Mouse (Mus musculus) embryonic facial prominence, embryonic 13.5 days (tissue): ENCODE data around the gene Cyp2w1. TPM values are rescaled to one million over a fixed set of nuclear protein-coding genes. Genes with fewer than 3 reads are reported as not detected.
"Not testable (repeated sequence)": the region's sequence is repeated elsewhere in the genome, so short reads cannot be mapped to it uniquely, and the experiment has no call there.

Experiments
- ATAC-seq: fragments of 200-750 bp; cut with Nextera tagmentation; 2 replicates; pipeline ENCODE4 v1.8.0; 2017; ENCODE audit warnings: low read depth; ENCODE audit not compliant: insufficient number of reproducible peaks, insufficient read depth, low FRiP score, low TSS enrichment
- H3K27ac ChIP-seq: fragments of 300-500 bp; sonication (generic); 2 replicates; pipeline ENCODE4 v1.5.1; 2015; ENCODE audit warnings: moderate library complexity, mild to moderate bottlenecking, inconsistent platforms
- H3K27me3 ChIP-seq: fragments of 300-500 bp; sonication (generic); 2 replicates; pipeline ENCODE4 v1.6.1; 2015; ENCODE audit warnings: mild to moderate bottlenecking, inconsistent platforms
- H3K36me3 ChIP-seq: fragments of 300-500 bp; sonication (generic); 2 replicates; pipeline ENCODE4 v1.6.1; 2015; ENCODE audit warnings: mild to moderate bottlenecking, inconsistent platforms
- H3K4me1 ChIP-seq: fragments of 300-500 bp; sonication (generic); 2 replicates; pipeline ENCODE4 v1.6.1; 2015; ENCODE audit warnings: inconsistent platforms
- H3K4me2 ChIP-seq: fragments of 300-500 bp; sonication (generic); 2 replicates; pipeline ENCODE4 v1.6.1; 2015; ENCODE audit warnings: moderate library complexity, mild to moderate bottlenecking, inconsistent platforms
- H3K4me3 ChIP-seq: fragments of 300-500 bp; sonication (generic); 2 replicates; pipeline ENCODE4 v1.5.1; 2015; ENCODE audit warnings: mild to moderate bottlenecking, inconsistent platforms
- H3K9ac ChIP-seq: fragments of 300-500 bp; sonication (generic); 2 replicates; pipeline ENCODE4 v1.6.1; 2015; ENCODE audit warnings: mild to moderate bottlenecking, inconsistent platforms
- H3K9me3 ChIP-seq: fragments of 300-500 bp; sonication (generic); 2 replicates; pipeline ENCODE4 v1.6.1; 2016; ENCODE audit warnings: inconsistent platforms
- WGBS: fragments of 180-500 bp; shearing (Covaris S2); methylation state at CpG from one replicate; pipeline ENCODE4 v1.1.7; 2015; ENCODE audit warnings: mixed read lengths; 5-methylcytosine and 5-hydroxymethylcytosine counted together
- polyA plus RNA-seq: library from polyadenylated mRNA; unstranded; fragments of >200 nt; fragmentation: Nextera tagmentation; extraction: Ambion mirVana; gene quantifications from 2 replicates; pipeline ENCODE4 v1.2.1, GENCODE M21; 2015

The Cyp2w1 gene
- polyA plus RNA-seq, 1 experiment from 2014 or later, result 17.0 TPM

DNA sequence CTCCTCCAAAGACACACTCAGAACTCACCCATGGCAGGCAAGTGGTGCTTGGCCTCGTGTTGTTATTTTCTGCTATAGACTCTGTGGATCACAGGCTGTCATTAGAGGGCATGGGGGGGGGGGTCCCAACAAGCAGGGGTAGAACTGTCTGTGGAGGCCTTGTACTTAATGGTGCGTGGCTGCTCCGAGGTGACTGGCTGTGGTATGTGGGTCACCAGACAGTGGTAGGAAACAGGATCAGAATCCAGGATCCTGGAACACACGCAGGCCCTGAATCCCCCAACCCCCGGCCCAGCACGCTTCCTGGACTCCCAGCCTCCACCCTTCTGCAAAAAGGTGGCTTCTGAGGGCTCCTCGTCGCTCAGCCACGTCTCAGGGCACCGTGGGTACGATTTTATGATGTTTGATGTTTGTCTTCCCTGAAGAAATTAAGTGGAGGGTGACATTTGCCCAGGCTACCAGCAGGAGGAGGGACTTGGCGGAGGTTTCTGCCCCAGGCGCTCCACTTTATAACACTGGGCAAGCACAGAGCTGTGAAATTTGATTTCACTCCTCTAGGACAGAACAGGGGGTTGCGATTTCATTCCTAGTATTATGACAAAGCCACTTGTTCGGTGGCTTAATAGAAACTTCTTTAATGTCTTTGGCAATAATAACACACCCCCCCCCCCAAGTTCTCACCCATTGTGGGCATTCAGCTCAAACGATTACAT, 19.0 kb upstream of the Cyp2w1 start:
- Histone ChIP-seq H3K27ac (peak overlapping the region; percentile 1; the same call in 1 of the 2 replicates), H3K9ac (no peak overlapping the region), H3K4me2 (no peak overlapping the region), H3K36me3 (peaks cover 38% of the 10 kb centered on the region), H3K4me3 (no peak overlapping the region), H3K9me3 (no peaks in the 10 kb centered on the region), H3K4me1 (0 out of 2 replicates have a peak, but pooled peaks cover 6% of the 10 kb centered on the region), H3K27me3 (no peaks in the 10 kb centered on the region)
- 70% methylated on average over 16 of the region's 16 CpGs for WGBS
- ATAC-seq, result no peak

DNA sequence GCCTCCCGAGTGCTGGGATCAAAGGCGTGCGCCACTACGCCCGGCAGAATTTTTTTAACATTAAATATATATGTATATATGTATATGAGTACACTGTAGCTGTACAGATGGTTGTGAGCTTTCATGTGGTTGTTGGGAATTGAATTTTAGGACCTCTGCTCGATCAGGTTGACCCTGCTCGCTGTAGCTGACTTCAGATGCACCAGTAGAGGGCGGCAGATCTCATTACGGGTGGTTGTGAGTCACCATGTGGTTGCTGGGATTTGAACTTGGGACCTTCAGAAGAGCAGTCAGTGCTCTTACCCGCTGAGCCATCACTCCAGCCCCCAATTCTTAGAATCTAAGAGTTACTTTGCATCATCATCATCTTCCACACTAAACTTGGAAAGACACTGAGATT, 18.0 kb upstream of the Cyp2w1 start:
- H3K4me2 ChIP-seq, H3K4me1 ChIP-seq, ATAC-seq, H3K9ac ChIP-seq, H3K9me3 ChIP-seq, H3K27ac ChIP-seq, H3K27me3 ChIP-seq, H3K4me3 ChIP-seq: not testable (repeated sequence)
- H3K36me3 ChIP-seq, result peaks cover 47% of the 10 kb centered on the region
- 85% methylated on average over 10 of the region's 10 CpGs for WGBS

DNA sequence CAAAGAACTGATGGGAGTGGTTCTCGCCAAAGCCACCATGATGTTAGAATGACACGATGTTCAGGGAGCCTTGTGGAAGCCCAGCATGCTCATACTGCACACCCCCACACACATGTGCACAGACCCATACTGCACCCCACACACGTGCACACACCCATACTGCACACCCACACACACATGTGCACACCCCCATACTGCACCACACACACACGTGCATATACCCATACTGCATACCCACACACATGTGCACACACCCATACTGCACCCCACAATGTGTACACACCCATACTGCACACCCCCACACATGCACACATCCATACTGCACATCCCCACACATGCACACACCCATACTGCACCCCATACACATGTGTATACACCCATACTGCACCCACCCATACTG, 16.8 kb upstream of the Cyp2w1 start:
- Histone ChIP-seq H3K27ac (no peak overlapping the region), H3K9me3 (no peaks in the 10 kb centered on the region), H3K4me2 (no peak overlapping the region), H3K4me3 (no peak overlapping the region), H3K27me3 (no peaks in the 10 kb centered on the region), H3K9ac (no peak overlapping the region), H3K4me1 (0 out of 2 replicates have a peak, but pooled peaks cover 6% of the 10 kb centered on the region), H3K36me3 (peaks cover 60% of the 10 kb centered on the region)
- 89% methylated on average over 4 of the region's 4 CpGs for WGBS
- ATAC-seq, result 0 out of 2 replicates have a peak, but pooled peaks have one; percentile 26

DNA sequence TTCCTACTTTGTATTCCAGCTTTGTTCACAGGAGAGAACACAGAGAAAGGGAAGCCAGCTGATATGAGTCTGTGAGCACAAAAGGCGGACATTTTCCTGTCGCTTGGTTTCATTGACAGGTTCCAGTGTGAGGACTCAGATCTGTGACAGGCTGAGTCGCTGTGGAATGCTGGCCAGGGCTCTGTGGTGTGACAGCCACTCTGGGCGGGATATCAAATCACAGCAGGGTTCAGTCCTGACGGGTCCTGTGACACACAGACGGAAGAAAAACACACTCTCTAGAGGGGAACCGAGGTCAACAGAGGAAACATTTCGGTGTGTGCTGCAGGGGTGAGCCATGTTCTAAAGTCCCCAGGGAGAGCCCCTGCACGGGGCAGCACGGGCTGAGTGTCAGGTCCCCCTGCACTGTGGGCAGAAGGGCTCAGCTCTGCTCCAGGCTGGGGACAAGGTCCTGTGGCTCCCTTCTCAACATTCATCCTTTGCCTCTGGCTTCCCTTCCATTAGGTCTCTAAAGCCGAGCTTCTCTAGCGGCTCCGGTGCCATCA, 14.5 kb upstream of the Cyp2w1 start:
- no peak overlapping the region for H3K27ac ChIP-seq
- no peaks in the 10 kb centered on the region for H3K27me3 ChIP-seq
- no peak overlapping the region for H3K4me2 ChIP-seq
- no peak overlapping the region for H3K4me3 ChIP-seq
- H3K4me1 ChIP-seq, result peaks cover 6% of the 10 kb centered on the region; the same call in 1 of the 2 replicates
- H3K36me3 ChIP-seq, result peaks cover 80% of the 10 kb centered on the region
- WGBS, result 75% methylated on average over 13 of the region's 13 CpGs
- no peaks in the 10 kb centered on the region for H3K9me3 ChIP-seq
- ATAC-seq, result no peak
- no peak overlapping the region for H3K9ac ChIP-seq

DNA sequence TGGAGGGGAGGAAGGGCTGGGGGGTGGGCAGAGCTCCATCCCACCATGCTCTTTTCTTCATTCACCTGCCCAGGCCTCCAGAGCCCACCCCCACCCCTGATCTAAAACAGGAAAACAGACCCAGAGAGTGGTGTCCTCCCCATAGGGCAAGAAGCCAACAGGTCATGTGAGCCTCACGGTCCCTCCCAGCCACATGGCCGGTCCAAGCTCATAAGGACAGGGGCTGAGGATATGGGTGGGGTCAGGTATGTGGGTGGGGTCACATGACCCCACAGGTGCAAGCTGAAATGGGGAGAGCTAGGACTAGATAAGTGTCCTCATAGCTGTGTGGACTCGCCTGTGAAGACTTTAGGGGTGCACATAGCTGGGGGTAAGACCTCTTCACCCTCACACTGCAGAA, 14.0 kb upstream of the Cyp2w1 start:
- Histone ChIP-seq H3K9ac (no peak overlapping the region), H3K4me3 (no peak overlapping the region), H3K36me3 (peaks cover 80% of the 10 kb centered on the region), H3K9me3 (no peaks in the 10 kb centered on the region), H3K27me3 (no peaks in the 10 kb centered on the region), H3K4me1 (peaks cover 8% of the 10 kb centered on the region), H3K27ac (no peak overlapping the region), H3K4me2 (no peak overlapping the region)
- WGBS, result 69% methylated on average over 3 of the region's 3 CpGs
- ATAC-seq, result no peak

DNA sequence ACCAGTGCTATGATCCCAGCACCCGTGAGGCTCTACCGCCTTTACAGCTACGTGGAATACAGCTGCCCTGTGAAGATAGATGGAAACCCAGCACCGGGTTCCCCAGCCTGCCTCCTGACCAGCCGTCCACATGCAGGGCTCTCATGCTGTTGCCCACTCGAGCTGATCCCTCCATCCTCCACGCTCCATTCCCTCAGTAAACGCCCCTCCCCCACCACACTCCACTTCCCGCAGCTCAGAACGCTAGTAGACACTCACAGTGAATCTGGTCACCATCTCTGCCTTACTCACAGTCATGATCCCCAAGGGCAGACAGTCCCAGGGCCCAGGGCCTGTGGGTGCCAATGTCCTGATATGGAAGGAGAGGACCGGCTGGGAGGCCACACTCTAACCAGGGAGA, 13.5 kb upstream of the Cyp2w1 start:
- Histone ChIP-seq H3K4me1 (peaks cover 11% of the 10 kb centered on the region), H3K27me3 (no peaks in the 10 kb centered on the region), H3K9ac (0 out of 2 replicates have a peak overlapping the region, but pooled peaks have one; percentile 27), H3K36me3 (peaks cover 80% of the 10 kb centered on the region), H3K27ac (no peak overlapping the region), H3K4me3 (no peak overlapping the region), H3K9me3 (no peaks in the 10 kb centered on the region), H3K4me2 (no peak overlapping the region)
- ATAC-seq, result no peak
- 83% methylated on average over 11 of the region's 11 CpGs for WGBS

DNA sequence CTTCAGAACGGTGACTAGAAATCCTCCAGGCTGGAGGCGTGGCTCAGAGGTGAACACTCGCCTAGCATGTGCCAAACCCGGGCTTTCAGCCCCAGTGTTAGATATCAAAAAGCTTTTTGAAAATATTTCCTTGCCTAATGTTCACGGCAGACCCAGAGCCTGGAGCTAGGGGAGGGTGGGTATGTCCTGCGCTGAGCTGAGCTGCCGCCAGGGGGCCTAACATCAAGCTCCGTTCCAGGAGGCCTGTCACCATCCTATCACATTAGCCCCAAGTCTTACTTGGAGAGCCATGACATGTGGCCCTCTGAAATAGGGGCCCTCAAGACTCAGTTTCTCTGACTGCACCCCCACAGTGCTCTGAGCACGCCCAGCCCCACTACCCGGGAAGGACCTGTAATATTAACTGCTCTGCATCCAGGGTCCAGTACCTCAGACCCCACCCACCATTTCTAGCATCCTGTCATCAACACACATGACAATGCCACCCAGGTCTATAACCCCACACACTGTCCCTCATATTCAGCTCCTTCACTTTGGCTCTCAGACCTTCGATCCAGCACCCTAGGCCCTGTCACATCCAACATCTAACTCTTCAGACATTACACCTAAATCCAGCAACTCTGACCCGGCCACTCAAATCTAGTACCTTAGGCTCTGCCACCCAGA, 8.3 kb upstream of the Cyp2w1 start:
- peak overlapping the region; percentile 98 for H3K4me2 ChIP-seq
- peaks cover 25% of the 10 kb centered on the region for H3K4me1 ChIP-seq
- H3K9me3 ChIP-seq, result no peaks in the 10 kb centered on the region
- WGBS, result 3% methylated on average over 12 of the region's 12 CpGs
- ATAC-seq, result 0 out of 2 replicates have a peak, but pooled peaks have one; percentile 28
- H3K27me3 ChIP-seq, result no peaks in the 10 kb centered on the region
- H3K4me3 ChIP-seq, result peak overlapping the region; percentile 90
- H3K9ac ChIP-seq, result peak overlapping the region; percentile 93
- peaks cover 35% of the 10 kb centered on the region for H3K36me3 ChIP-seq
- H3K27ac ChIP-seq, result peak overlapping the region; percentile 87

DNA sequence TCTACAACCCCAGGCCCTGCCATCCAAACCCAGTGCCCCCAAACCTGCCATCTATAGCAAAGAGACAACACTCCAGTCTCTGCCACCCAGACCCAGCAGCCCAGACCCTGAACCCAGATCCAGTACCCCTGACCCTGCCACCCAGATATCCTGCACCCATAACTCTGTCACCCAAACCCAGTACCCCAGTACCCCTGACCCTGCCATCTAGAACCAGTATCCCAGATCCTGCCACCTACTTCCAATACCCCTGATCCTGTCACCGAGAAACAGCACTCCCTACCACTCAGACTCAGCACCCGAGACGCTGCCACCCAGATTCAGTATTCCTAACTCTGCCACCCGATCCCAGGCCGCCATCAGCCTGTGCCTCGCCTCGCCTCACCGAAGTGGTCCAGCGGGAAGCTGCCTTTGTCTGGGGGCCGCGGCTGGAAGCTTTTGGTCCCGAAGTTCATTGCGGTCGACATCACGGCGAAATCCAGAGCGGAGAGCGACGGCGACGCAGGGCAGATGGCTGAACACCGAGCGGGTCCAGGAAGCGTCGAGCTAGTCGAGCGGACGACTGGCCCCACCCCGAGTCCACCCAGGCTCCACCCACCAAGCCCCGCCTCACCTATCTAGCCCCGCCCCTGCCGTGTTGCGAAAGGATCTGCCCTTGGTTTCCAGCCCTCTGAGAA, 7.6 kb upstream of the Cyp2w1 start:
- no peaks in the 10 kb centered on the region for H3K27me3 ChIP-seq
- H3K4me1 ChIP-seq, result peaks cover 25% of the 10 kb centered on the region
- H3K27ac ChIP-seq, result peak overlapping the region; percentile 87
- no peaks in the 10 kb centered on the region for H3K9me3 ChIP-seq
- under 1% methylated on average over 33 of the region's 33 CpGs for WGBS
- ATAC-seq, result peak; percentile 87
- H3K4me3 ChIP-seq, result peak overlapping the region; percentile 90
- peak overlapping the region; percentile 98 for H3K4me2 ChIP-seq
- peak overlapping the region; percentile 93 for H3K9ac ChIP-seq
- peaks cover 28% of the 10 kb centered on the region for H3K36me3 ChIP-seq

DNA sequence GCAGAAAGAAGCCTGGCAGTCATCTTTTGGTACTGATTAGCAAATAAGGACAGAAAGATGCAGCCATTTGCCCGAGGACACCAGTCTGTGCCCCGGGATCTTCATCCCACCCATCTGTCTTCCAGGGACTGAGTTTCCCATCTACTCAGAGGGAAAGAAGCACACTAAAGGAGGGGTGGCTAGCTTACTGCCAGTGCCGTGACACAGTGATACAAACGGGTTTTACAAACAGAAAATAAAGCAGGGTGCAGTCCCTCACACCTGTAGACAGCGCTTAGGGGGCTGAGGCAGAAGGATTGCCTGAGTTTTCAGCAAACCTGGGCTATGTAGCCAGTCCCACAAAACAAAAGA, 7.1 kb upstream of the Cyp2w1 start:
- H3K36me3 ChIP-seq, result peaks cover 23% of the 10 kb centered on the region
- H3K4me3 ChIP-seq, result peak overlapping the region; percentile 90
- peak overlapping the region; percentile 98 for H3K4me2 ChIP-seq
- no peak for ATAC-seq
- H3K9me3 ChIP-seq, result no peaks in the 10 kb centered on the region
- H3K27ac ChIP-seq, result peak overlapping the region; percentile 51
- WGBS, result 10% methylated on average over 5 of the region's 5 CpGs
- peaks cover 30% of the 10 kb centered on the region for H3K4me1 ChIP-seq
- peak overlapping the region; percentile 93 for H3K9ac ChIP-seq
- H3K27me3 ChIP-seq, result no peaks in the 10 kb centered on the region

DNA sequence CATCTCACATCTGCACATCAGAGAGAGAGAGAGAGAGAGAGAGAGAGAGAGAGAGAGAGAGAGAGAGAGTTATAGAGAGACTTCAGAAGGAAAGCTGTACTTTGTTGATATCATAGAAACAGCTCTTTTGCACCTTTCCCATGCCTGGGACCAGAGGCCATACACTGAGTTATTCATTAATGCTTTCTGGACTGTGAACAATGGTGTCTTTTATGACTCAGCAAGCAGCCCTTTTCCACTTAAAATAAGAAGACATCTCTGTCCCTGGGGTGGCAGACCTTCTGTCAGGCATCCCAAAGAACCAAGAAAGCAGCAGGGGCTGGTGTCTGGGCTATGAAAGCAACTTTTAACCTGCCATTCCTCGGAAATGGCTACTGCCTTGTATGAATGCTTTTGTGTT, 5.2 kb upstream of the Cyp2w1 start:
- no peak for ATAC-seq
- Histone ChIP-seq H3K27ac (no peak overlapping the region), H3K4me1 (peaks cover 49% of the 10 kb centered on the region), H3K36me3 (peaks cover 7% of the 10 kb centered on the region), H3K4me2 (no peak overlapping the region), H3K4me3 (no peak overlapping the region), H3K27me3 (no peaks in the 10 kb centered on the region), H3K9ac (no peak overlapping the region), H3K9me3 (no peaks in the 10 kb centered on the region)
- 45% methylated on average over 1 of the region's 1 CpGs for WGBS

DNA sequence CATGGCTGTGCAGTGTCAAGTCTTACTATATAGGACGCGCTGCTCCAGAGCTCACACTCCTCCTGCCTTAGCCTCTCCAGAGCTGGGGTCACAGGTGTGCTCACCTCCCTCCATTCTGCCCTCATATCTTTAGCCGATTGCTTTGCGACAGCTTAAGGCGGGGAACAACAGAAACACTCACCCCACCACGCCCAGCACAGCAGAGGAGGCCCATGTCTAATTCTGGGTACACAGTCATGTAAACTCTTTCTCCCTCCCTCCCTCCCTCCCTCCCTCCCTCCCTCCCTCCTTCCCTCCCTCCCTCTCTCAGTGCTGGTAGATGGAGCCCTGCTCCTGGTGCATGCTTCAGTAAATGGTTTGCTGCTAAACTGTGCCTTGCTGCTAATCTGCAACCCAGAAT, 2.7 kb upstream of the Cyp2w1 start:
- Histone ChIP-seq H3K27me3 (no peaks in the 10 kb centered on the region), H3K4me1 (peaks cover 42% of the 10 kb centered on the region), H3K9me3 (no peaks in the 10 kb centered on the region), H3K27ac (peak overlapping the region; percentile 19; the same call in 1 of the 2 replicates), H3K4me2 (no peak overlapping the region), H3K4me3 (no peak overlapping the region), H3K9ac (no peak overlapping the region), H3K36me3 (no peaks in the 10 kb centered on the region)
- ATAC-seq, result no peak
- 62% methylated on average over 6 of the region's 6 CpGs for WGBS
